Mouse (Mus musculus): Measurements from ENCODE around the gene Tcf20. TPM values are rescaled to one million over a fixed set of nuclear protein-coding genes. Genes with fewer than 3 reads are reported as not detected.
A peak's percentile ranks its signal among the peaks of the same experiment; 100 is the strongest.

The Tcf20 gene
- polyA plus RNA-seq, 1 experiment from 2014 or later = 14.7 TPM

DNA sequence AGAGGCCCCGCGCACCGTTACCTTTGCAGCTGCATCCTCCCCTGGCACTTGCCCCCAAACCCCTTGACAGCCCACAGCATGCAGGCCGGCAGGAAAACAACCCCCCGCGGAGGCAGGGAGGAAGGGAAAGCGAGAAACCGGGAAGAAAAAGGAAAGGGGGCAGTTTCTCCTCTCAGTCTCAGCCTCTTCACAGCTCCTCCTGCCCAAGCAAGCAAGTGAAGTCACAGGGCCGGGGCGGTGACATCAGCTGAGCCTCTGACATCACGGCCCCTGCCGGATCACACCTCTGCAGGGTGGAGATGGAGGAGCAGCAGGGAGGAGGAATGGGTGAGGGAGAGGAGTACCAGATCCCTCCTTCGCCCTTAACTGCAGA, 75.7 kb downstream of the Tcf20 start:
- Histone ChIP-seq H3K36me3 (replicated peaks) (no peaks in the 10 kb centered on the region), H3K27me3 (peaks cover 80% of the 10 kb centered on the region), H3K4me2 (peak overlapping the region; percentile 76), H3K9ac (peak overlapping the region; percentile 66), H3K27ac (peak overlapping the region; percentile 86), H3K4me1 (peaks cover 74% of the 10 kb centered on the region), H3K4me3 (replicated peaks) (peak overlapping the region; percentile 35), H3K9me3 (no peaks in the 10 kb centered on the region)
- ATAC-seq (ENCODE audit: low FRiP score) = peak; percentile 40; the same call in 1 of the 2 replicates
- 3% methylated on average over 13 of the region's 13 CpGs for WGBS

DNA sequence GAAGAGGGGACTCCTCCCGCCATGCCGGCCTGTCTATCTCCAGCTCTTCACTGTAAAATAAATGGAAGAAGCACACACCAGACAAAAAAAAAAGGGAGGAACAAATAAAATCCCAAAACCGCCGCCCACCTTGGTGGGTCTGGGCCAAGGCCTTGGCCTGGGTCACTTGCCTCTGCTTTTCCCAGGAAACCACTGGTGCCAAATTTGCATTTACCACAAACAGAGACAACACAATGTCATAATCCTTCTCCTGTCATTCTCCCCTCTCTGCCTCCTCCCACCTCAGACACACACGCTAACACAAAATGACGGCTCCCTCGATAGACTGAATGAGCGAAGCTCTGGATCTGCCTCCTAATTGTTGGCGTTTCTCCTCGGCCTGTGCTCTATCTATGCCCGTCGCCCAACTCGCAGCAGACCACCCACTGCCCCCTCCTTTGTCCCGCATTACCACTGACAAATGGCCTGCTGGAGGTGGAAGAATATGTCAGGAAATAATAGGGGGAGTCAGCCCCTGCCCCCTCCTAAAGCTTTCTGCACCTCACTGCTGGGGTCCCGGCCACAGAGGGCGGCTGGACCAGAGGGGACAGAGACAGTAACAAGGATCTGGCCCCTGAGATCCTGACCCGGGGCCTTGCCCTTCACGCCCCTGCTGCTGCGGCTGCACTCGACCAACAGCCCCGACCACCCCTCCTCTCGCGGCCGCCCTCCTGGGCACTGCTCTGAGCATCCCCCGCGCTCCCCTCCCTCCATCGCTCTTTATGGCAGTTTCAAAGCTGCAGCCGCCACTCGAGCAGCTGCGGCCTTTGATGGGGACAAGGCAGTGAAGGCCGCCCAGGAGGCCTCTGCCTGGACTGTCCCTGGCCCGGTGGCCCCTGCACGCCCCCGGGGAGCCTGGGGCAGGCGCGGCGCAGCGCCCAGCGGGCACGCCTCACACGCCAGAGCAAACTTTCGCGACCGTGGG, 76.4 kb downstream of the Tcf20 start:
- peaks cover 74% of the 10 kb centered on the region for H3K4me1 ChIP-seq

DNA sequence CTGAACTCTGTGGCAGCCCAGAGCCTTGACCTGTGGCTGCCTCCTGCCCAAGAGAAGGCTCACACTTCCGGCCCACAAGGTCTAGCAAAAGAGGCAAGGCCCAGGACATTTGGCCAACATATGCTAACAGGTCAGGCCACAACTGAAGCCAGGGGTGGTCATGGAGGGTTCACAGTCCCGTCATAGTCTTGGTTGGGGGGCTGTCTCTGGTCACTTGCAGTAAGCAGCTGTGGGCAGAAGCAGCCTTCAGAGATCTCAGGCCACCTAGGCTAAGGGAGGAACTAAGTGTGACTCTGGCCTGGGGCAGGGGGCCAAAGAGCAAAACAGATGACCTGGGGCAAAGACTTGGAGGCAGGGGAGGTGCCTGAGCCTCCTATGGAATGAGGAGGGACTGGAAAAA, 77.1 kb downstream of the Tcf20 start:
- peaks cover 74% of the 10 kb centered on the region for H3K4me1 ChIP-seq
- 71% methylated on average over 2 of the region's 2 CpGs for WGBS
- no peaks in the 10 kb centered on the region for H3K9me3 ChIP-seq
- H3K27me3 ChIP-seq = peaks cover 83% of the 10 kb centered on the region
- H3K27ac ChIP-seq = peak overlapping the region; percentile 86
- H3K4me2 ChIP-seq = no peak overlapping the region
- no peak overlapping the region for H3K4me3 ChIP-seq (replicated peaks)
- no peaks in the 10 kb centered on the region for H3K36me3 ChIP-seq (replicated peaks)
- ATAC-seq (ENCODE audit: low FRiP score) = no peak
- no peak overlapping the region for H3K9ac ChIP-seq

More for the DNA sequence above, 76.4 kb downstream of the Tcf20 start:
- H3K4me2 ChIP-seq = peak overlapping the region; percentile 76
- H3K27me3 ChIP-seq = peaks cover 83% of the 10 kb centered on the region
- H3K36me3 ChIP-seq (replicated peaks) = no peaks in the 10 kb centered on the region
- ATAC-seq (ENCODE audit: low FRiP score) = peak; percentile 78
- H3K9me3 ChIP-seq = no peaks in the 10 kb centered on the region
- H3K9ac ChIP-seq = peak overlapping the region; percentile 66
- H3K4me3 ChIP-seq (replicated peaks) = peak overlapping the region; percentile 35
- H3K27ac ChIP-seq = peak overlapping the region; percentile 86
- WGBS = 4% methylated on average over 44 of the region's 44 CpGs

DNA sequence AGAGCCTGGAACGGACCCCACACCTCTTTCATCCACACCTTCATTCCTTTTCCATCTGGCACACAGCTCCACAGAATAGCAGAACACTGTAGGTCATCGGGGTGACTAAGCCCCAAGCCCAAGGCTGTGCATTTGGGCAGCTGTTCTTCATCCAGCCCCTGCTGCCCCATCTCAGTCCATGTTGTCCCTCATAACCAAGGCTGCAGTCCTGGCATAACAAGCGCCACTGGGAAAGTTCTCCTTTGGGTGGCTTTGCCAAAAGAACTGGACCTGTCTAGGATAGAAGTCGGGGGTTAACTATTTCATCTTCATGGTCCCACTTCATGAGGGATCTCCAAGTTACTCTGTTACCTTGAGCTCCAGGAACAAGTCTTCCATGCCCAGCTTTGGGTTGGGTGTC, 77.9 kb downstream of the Tcf20 start:
- Histone ChIP-seq H3K36me3 (replicated peaks) (no peaks in the 10 kb centered on the region), H3K27me3 (peaks cover 76% of the 10 kb centered on the region), H3K4me2 (no peak overlapping the region), H3K4me3 (replicated peaks) (no peak overlapping the region), H3K4me1 (peaks cover 83% of the 10 kb centered on the region), H3K9ac (no peak overlapping the region), H3K9me3 (no peaks in the 10 kb centered on the region), H3K27ac (no peak overlapping the region)
- WGBS = 88% methylated on average over 4 of the region's 4 CpGs
- no peak for ATAC-seq (ENCODE audit: low FRiP score)

DNA sequence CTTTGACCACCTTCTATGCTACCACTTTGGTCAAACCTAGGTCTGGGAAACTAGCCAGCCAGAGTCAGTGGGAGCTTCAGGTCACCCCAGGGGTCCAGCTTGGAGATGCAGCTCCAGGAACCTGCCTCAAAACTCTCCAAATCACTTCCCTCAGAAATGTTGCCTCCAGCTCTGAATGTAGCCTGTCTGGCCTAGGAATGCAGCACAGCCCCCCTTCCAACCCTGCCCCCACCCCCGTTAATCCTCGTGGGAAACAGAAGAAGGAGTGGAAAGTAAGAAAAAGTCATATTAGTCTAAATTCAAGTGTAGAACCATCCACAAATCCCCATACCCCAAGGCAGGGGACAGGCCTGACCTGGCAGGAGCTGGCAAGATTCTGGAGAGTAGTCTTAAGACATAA, 79.2 kb downstream of the Tcf20 start:
- ATAC-seq (ENCODE audit: low FRiP score) = no peak
- no peaks in the 10 kb centered on the region for H3K9me3 ChIP-seq
- no peak overlapping the region for H3K27ac ChIP-seq
- 23% methylated on average over 2 of the region's 2 CpGs for WGBS
- peaks cover 75% of the 10 kb centered on the region for H3K27me3 ChIP-seq
- H3K4me3 ChIP-seq (replicated peaks) = no peak overlapping the region
- H3K36me3 ChIP-seq (replicated peaks) = no peaks in the 10 kb centered on the region
- no peak overlapping the region for H3K9ac ChIP-seq
- no peak overlapping the region for H3K4me2 ChIP-seq
- H3K4me1 ChIP-seq = peaks cover 87% of the 10 kb centered on the region

DNA sequence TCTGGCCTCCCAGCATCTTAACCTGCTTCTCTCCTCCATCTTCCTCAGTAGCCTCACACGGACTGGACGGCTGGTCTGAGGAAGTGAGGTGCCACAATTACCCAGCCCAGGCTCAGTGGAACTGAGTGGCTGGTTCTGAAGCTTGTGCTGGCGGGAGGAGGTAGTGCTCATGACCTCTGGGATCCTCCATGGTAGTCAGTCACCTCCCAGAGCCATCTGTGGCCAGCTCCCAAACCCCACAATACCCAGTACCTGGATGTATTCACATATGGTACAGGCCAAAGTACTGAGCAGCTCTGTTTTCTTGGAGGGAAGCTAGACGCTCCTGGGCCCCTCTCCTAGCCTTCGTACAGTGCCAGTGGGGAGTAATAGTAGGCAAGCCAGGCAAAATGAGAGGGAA, 80.4 kb downstream of the Tcf20 start:
- H3K36me3 ChIP-seq (replicated peaks) = no peaks in the 10 kb centered on the region
- H3K27me3 ChIP-seq = peaks cover 74% of the 10 kb centered on the region
- no peaks in the 10 kb centered on the region for H3K9me3 ChIP-seq
- H3K9ac ChIP-seq = no peak overlapping the region
- no peak overlapping the region for H3K4me2 ChIP-seq
- 83% methylated on average over 5 of the region's 5 CpGs for WGBS
- no peak overlapping the region for H3K4me3 ChIP-seq (replicated peaks)
- H3K4me1 ChIP-seq = peaks cover 84% of the 10 kb centered on the region
- ATAC-seq (ENCODE audit: low FRiP score) = no peak
- 0 out of 2 replicates have a peak overlapping the region, but pooled peaks have one; percentile 13 for H3K27ac ChIP-seq

DNA sequence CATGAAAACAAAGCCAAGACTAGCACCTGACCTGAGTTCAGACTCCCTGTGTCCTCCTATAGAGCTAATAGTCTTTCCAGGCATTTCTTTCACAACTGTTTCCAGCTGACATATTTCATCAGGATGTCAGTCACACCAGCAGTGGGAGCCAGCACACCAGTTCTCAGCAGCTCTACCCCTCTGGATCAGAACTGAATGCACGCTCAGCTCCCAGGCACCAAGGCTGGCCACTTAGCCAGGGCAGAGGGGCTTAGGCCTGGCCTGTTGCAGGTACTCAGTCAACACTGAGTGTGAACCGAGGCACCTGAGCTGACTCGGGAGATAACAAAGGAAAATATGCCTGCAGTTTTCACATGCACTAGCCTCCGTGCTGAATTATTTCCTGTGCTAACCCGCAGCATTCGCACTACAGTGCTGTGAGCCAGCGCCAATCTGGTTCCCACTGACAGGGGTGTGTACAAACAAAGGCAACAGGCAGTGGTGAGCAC, 81.1 kb downstream of the Tcf20 start:
- H3K4me3 ChIP-seq (replicated peaks) = no peak overlapping the region
- H3K4me2 ChIP-seq = no peak overlapping the region
- H3K27ac ChIP-seq = 0 out of 2 replicates have a peak overlapping the region, but pooled peaks have one; percentile 32
- ATAC-seq (ENCODE audit: low FRiP score) = no peak
- no peak overlapping the region for H3K9ac ChIP-seq
- H3K9me3 ChIP-seq = no peaks in the 10 kb centered on the region
- 62% methylated on average over 7 of the region's 7 CpGs for WGBS
- peaks cover 84% of the 10 kb centered on the region for H3K4me1 ChIP-seq
- no peaks in the 10 kb centered on the region for H3K36me3 ChIP-seq (replicated peaks)
- peaks cover 74% of the 10 kb centered on the region for H3K27me3 ChIP-seq

DNA sequence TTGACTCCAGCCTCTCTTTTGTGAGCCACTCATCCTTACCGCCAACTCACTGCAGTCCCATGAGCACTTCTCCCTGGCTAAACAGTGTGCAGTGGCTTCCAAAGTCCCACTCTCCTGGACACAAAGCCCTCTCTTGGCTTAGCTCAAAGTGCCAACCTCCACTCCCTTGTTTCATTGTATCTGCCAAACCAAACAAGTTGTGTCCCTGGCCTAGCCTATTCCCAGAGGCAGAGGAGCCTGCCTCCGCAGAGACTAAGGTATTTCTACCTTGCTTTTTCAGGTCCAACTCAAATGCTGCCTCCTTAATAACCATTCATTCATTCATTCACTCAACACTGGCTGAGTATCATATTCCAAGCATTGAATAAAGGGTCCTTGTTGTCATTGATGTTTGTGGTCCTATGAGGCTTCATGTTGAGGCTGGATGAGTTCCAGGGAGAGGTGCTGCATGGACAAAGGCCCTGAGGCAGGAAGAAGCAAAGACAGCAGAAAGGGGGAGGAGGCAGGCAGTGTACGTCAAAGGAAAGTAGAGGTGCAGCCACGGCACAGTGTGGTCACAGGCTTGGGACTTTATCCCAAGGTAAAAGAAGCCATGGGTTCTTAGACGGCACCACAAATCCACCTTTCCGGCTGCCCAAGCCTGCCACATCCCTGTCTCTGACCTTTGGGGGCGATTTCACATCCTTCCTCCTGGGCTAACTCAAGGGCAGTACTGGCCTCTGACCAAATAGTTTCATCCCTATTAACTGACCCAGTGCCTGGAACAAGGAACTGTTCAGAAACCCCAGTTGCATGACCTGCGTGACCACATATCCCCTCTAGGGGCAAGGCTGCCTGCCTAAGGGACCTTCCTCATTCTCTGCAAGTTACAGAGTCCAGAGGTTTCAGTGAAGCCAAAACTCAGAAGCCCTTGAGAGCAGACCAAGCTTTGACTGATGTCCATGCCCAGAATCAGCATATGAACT, 82.0 kb downstream of the Tcf20 start:
- no peak overlapping the region for H3K27ac ChIP-seq
- H3K9me3 ChIP-seq = no peaks in the 10 kb centered on the region
- no peak overlapping the region for H3K4me2 ChIP-seq
- WGBS = 64% methylated on average over 8 of the region's 8 CpGs
- H3K36me3 ChIP-seq (replicated peaks) = no peaks in the 10 kb centered on the region
- H3K4me1 ChIP-seq = peaks cover 84% of the 10 kb centered on the region
- H3K27me3 ChIP-seq = peaks cover 74% of the 10 kb centered on the region
- H3K9ac ChIP-seq = no peak overlapping the region
- H3K4me3 ChIP-seq (replicated peaks) = no peak overlapping the region
- no peak for ATAC-seq (ENCODE audit: low FRiP score)

DNA sequence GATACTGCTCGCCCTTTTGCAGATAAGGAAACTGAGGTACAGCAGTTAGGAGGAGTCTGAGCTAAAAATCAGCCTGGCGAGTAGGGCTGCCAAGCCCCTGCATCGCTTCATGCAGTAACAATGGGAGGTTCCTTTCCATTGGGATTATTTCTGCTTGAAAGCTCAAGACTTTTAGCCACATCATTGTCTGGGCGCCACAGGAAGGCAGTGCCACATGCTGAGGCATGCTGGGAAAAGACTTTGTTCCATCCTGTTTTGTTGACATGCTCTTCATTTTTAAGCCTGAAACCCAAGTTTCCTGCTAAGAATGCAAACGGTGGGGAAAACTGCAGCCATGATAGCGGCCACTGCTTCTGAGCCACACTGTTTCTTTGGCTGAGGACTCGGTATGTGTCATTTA, 83.1 kb downstream of the Tcf20 start:
- ATAC-seq (ENCODE audit: low FRiP score) = no peak
- Histone ChIP-seq H3K9me3 (no peaks in the 10 kb centered on the region), H3K4me2 (no peak overlapping the region), H3K36me3 (replicated peaks) (no peaks in the 10 kb centered on the region), H3K9ac (no peak overlapping the region), H3K4me3 (replicated peaks) (no peak overlapping the region), H3K27me3 (peaks cover 66% of the 10 kb centered on the region), H3K4me1 (peaks cover 86% of the 10 kb centered on the region), H3K27ac (no peak overlapping the region)
- WGBS = 8% methylated on average over 7 of the region's 7 CpGs

DNA sequence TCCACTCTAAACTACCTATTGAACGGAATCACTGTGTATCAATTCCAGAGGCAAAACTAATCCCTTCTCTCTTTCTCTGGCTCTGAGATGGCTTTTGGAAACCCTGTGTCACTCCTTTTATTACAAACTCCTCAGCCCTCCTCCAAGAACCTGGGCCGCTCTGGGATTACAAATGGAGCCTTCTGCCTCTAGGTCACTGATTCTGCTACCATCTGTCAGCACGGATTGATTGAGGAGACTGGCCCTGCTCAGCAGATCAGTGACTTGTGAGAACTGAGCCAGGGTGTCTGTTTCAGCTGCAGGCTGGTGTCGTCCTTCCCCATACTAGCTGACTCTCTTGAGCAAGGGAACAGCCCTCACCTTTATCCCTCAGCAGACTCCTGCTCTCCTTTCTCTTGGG, 85.2 kb downstream of the Tcf20 start:
- no peak for ATAC-seq (ENCODE audit: low FRiP score)
- no peak overlapping the region for H3K27ac ChIP-seq
- no peak overlapping the region for H3K4me2 ChIP-seq
- peaks cover 46% of the 10 kb centered on the region for H3K27me3 ChIP-seq
- WGBS = 26% methylated on average over 4 of the region's 4 CpGs
- H3K4me3 ChIP-seq (replicated peaks) = no peak overlapping the region
- H3K36me3 ChIP-seq (replicated peaks) = no peaks in the 10 kb centered on the region
- 0 out of 2 replicates have a peak overlapping the region, but pooled peaks have one; percentile 4 for H3K9ac ChIP-seq
- H3K4me1 ChIP-seq = peaks cover 86% of the 10 kb centered on the region
- no peaks in the 10 kb centered on the region for H3K9me3 ChIP-seq

DNA sequence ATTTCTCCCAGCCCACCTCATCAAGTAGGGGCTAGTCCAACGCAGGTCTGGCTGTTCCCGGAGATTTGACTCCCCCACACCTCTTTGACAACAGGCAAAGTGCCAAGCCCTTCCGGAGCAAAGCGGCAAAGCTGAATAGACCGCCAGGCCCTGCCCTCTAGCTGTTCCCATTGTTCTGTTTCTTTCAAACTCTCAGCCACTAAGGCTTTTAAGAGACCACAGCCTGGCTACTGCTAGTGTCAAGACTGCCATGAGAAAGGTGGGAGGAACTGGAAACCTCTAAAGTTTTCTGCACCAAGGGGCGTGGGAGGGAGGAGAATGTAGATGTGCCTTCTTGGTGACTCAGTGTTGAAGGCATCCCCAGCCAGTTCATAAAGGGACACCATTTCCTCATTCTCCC, 86.4 kb downstream of the Tcf20 start:
- no peaks in the 10 kb centered on the region for H3K9me3 ChIP-seq
- H3K4me3 ChIP-seq (replicated peaks) = no peak overlapping the region
- H3K4me2 ChIP-seq = peak overlapping the region; percentile 1; the same call in 1 of the 2 replicates
- WGBS = 3% methylated on average over 6 of the region's 6 CpGs
- no peak overlapping the region for H3K27ac ChIP-seq
- no peaks in the 10 kb centered on the region for H3K36me3 ChIP-seq (replicated peaks)
- H3K4me1 ChIP-seq = peaks cover 79% of the 10 kb centered on the region
- H3K27me3 ChIP-seq = peaks cover 36% of the 10 kb centered on the region
- ATAC-seq (ENCODE audit: low FRiP score) = no peak
- H3K9ac ChIP-seq = peak overlapping the region; percentile 31; the same call in 1 of the 2 replicates

DNA sequence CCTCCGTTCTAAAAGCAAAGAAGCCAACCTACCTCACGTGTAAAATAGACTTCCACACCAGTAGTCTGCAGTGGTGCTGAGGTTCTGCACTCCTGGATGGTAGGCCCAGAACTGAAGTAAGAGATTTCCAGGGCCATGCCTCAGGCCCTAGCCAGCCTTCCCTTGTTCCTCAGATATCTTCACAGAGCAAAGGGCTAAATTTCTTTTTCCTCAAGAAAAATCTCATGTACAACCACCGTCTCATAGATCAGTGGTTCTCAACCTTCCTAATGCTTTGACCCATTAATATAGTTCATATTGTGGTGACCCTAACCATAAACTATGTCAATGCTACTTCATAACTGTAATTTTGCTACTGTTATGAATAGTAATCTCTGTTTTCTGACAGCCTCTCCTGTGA, 87.3 kb downstream of the Tcf20 start:
- Histone ChIP-seq H3K4me1 (peaks cover 70% of the 10 kb centered on the region), H3K9me3 (no peaks in the 10 kb centered on the region), H3K9ac (peak overlapping the region; percentile 54; the same call in 1 of the 2 replicates), H3K4me3 (replicated peaks) (peak overlapping the region; percentile 100), H3K36me3 (replicated peaks) (no peaks in the 10 kb centered on the region), H3K27me3 (peaks cover 27% of the 10 kb centered on the region), H3K4me2 (peak overlapping the region; percentile 97), H3K27ac (0 out of 2 replicates have a peak overlapping the region, but pooled peaks have one; percentile 42)
- no peak for ATAC-seq (ENCODE audit: low FRiP score)
- 31% methylated on average over 3 of the region's 3 CpGs for WGBS

Data from forebrain, embryonic 12.5 days (tissue).